Mouse (Mus musculus) limb, embryonic 15.5 days (tissue): ENCODE measurements at regions not wholly inside any gene's neighbourhood (a gene's known extent, or its start where the extent isn't known, plus 50 kb on each side); places are given as distances from the start of the nearest gene placed in this dataset.

Experiments used
- ATAC-seq: fragments of 200-750 bp; cut with Nextera tagmentation; 2 replicates; pipeline ENCODE4 v1.8.0; 2017; ENCODE audit warnings: low read depth, moderate TSS enrichment; ENCODE audit not compliant: insufficient number of reproducible peaks, low FRiP score, low TSS enrichment
- H3K27ac ChIP-seq: fragments of 300-500 bp; sonication (generic); 2 replicates; pipeline ENCODE4 v1.5.1; 2015; ENCODE audit warnings: moderate library complexity, mild to moderate bottlenecking, inconsistent platforms
- H3K27me3 ChIP-seq: fragments of 300-500 bp; sonication (generic); 2 replicates; pipeline ENCODE4 v1.6.1; 2015; ENCODE audit warnings: inconsistent platforms
- H3K36me3 ChIP-seq: fragments of 300-500 bp; sonication (generic); 2 replicates; pipeline ENCODE4 v1.6.1; 2015; ENCODE audit warnings: inconsistent platforms
- H3K4me1 ChIP-seq: fragments of 300-500 bp; sonication (generic); 2 replicates; pipeline ENCODE4 v1.6.1; 2015; ENCODE audit warnings: inconsistent platforms
- H3K4me2 ChIP-seq: fragments of 300-500 bp; sonication (generic); 2 replicates; pipeline ENCODE4 v1.6.1; 2015; ENCODE audit warnings: mild to moderate bottlenecking, inconsistent platforms
- H3K4me3 ChIP-seq: fragments of 300-500 bp; sonication (generic); 2 replicates; pipeline ENCODE4 v1.5.1; 2015; ENCODE audit warnings: mild to moderate bottlenecking, inconsistent platforms
- H3K9ac ChIP-seq: fragments of 300-500 bp; sonication (generic); 2 replicates; pipeline ENCODE4 v1.6.1; 2015; ENCODE audit warnings: inconsistent platforms
- H3K9me3 ChIP-seq: fragments of 300-500 bp; sonication (generic); 2 replicates; pipeline ENCODE4 v1.6.1; 2016; ENCODE audit warnings: inconsistent platforms
- WGBS: fragments of 180-500 bp; shearing (Covaris S2); methylation state at CpG from one replicate; pipeline ENCODE4 v1.1.7; 2015; 5-methylcytosine and 5-hydroxymethylcytosine counted together

DNA sequence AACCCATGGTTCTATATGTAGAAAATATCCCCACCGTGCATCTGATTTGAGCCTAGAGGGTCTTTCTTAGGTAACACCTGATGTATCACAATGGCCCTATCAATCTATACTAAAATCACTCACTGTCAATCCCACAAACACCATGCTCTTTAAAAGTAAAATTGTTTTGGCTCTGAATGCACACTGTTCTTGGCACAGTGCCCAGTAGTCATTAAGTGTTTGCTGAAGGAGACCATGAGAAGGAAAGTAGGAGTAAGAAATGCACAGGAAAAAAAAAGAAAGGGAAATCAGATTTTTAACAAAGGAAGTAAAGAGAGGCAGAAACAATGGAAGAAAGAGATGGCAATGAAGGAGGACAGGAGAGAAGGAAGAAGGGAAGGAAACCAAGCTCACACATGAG is 175.0 kb upstream of the Gm10192 start:
- ATAC-seq, result no peak
- Histone ChIP-seq H3K27me3 (no peaks in the 10 kb centered on the region), H3K4me3 (no peak overlapping the region), H3K9me3 (no peaks in the 10 kb centered on the region), H3K27ac (no peak overlapping the region), H3K9ac (no peak overlapping the region), H3K4me2 (no peak overlapping the region), H3K4me1 (no peaks in the 10 kb centered on the region), H3K36me3 (no peaks in the 10 kb centered on the region)
- WGBS, result 66% methylated on average over 1 of the region's 1 CpGs

GRCm38 (mm10) chr4:97346799-97347198 is 163.8 kb upstream of the Gm10192 start:
- Histone ChIP-seq H3K9me3 (no peaks in the 10 kb centered on the region), H3K27me3 (no peaks in the 10 kb centered on the region), H3K9ac (no peak overlapping the region), H3K27ac (no peak overlapping the region), H3K4me1 (no peaks in the 10 kb centered on the region), H3K36me3 (no peaks in the 10 kb centered on the region), H3K4me2 (no peak overlapping the region), H3K4me3 (no peak overlapping the region)
- WGBS, result 45% methylated on average over 3 of the region's 3 CpGs
- no peak for ATAC-seq

GRCm38 (mm10) chr4:97344335-97344734 is 161.4 kb upstream of the Gm10192 start:
- Histone ChIP-seq H3K27me3 (no peaks in the 10 kb centered on the region), H3K27ac (no peak overlapping the region), H3K4me2 (no peak overlapping the region), H3K36me3 (no peaks in the 10 kb centered on the region), H3K4me1 (no peaks in the 10 kb centered on the region), H3K4me3 (no peak overlapping the region), H3K9me3 (no peaks in the 10 kb centered on the region), H3K9ac (no peak overlapping the region)
- no peak for ATAC-seq
- 32% methylated on average over 2 of the region's 2 CpGs for WGBS

DNA sequence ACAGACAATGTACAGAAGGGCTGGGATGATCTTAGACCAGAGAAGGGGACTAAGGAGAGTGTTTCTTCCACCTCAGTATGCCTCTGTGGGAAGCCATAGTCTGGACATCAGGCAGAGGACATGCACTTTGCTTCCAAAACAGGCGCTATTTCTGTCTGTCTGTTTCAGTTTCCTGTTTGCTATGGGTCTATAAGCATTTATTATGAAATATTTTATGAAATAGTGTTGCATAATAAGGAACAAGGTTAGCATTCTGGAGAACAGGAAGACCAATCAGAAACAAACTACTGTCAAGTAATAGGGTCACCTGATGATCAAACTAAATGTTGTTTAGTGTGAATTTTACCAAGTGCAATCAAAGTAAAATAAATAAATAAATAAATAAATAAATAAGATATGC is 160.4 kb upstream of the Gm10192 start:
- no peak for ATAC-seq
- 80% methylated on average over 1 of the region's 1 CpGs for WGBS

More for the DNA sequence above, 160.4 kb upstream of the Gm10192 start:
- Histone ChIP-seq H3K4me3 (no peak overlapping the region), H3K36me3 (no peaks in the 10 kb centered on the region), H3K27ac (no peak overlapping the region), H3K9ac (no peak overlapping the region), H3K4me2 (no peak overlapping the region), H3K4me1 (no peaks in the 10 kb centered on the region), H3K27me3 (no peaks in the 10 kb centered on the region), H3K9me3 (no peaks in the 10 kb centered on the region)
